Mouse (Mus musculus): ENCODE measurements around the gene Ehbp1l1. TPM values are rescaled to one million over a fixed set of nuclear protein-coding genes. Genes with fewer than 3 reads are reported as not detected.

The Ehbp1l1 gene
- total RNA-seq (2018; cell fraction: chromatin; rRNA removed), result 100 to 1,000 TPM; 139 to 748 (median 457) TPM
- 100 to 1,000 TPM in 18 of 26 experiments, 10 to 100 TPM in 8; 47.4 to 186 (median 110) TPM for total RNA-seq (2018; cell fraction: cytosol; rRNA removed)
- total RNA-seq (2018; cell fraction: nucleus; rRNA removed), result 100 to 1,000 TPM in 25 of 26 experiments, 10 to 100 TPM in 1; 82.3 to 368 (median 235) TPM
- 80.1 to 102 TPM (median 94.5 TPM) in 3 replicates for polyA plus RNA-seq (2018)

- peaks cover 82% of the 10 kb centered on the region for H3K79me2 ChIP-seq (ENCODE audit: inconsistent target)
- peak within 1 kb of the TSS; percentile 96 for H3K4me3 ChIP-seq (ENCODE audit: inconsistent target)
- WGBS (ENCODE audit: missing documents), result under 1% methylated on average over 49 of the region's 49 CpGs
- H3K27ac ChIP-seq, result peak within 1 kb of the TSS; percentile 100
- H3K36me3 ChIP-seq (ENCODE audit: inconsistent target), result peaks cover 17% of the 10 kb centered on the region
Observed at GRCm38 (mm10) chr19:5725767-5726515, at the start of gene Ehbp1l1. Gene Ehbp1l1 (minus strand): TSS chr19:5726317.

- peaks cover 32% of the 10 kb centered on the region for H3K79me2 ChIP-seq (ENCODE audit: inconsistent target)
- H3K36me3 ChIP-seq (ENCODE audit: inconsistent target), result peaks cover 26% of the 10 kb centered on the region; the same call in 1 of the 2 replicates
- under 1% methylated on average over 51 of the region's 64 CpGs for WGBS (ENCODE audit: missing documents)
- peak within 1 kb of the TSS; percentile 53 for H3K27ac ChIP-seq
- H3K4me3 ChIP-seq (ENCODE audit: inconsistent target), result peak within 1 kb of the TSS; percentile 73
Observed at GRCm38 (mm10) chr19:5770925-5771860, 45.1 kb upstream of the Ehbp1l1 start, which contains the start of gene Scyl1. Gene Scyl1 (minus strand): TSS chr19:5771419.

GRCm38 (mm10) chr19:5770311-5770710, 44.2 kb upstream of the Ehbp1l1 start:
- WGBS (ENCODE audit: missing documents), result 47% methylated on average over 9 of the region's 9 CpGs
- Histone ChIP-seq H3K4me3 (ENCODE audit: inconsistent target) (peak overlapping the region; percentile 73), H3K27ac (peak overlapping the region; percentile 48), H3K36me3 (ENCODE audit: inconsistent target) (peaks cover 35% of the 10 kb centered on the region), H3K79me2 (ENCODE audit: inconsistent target) (peaks cover 32% of the 10 kb centered on the region)

GRCm38 (mm10) chr19:5767271-5767670, 41.2 kb upstream of the Ehbp1l1 start:
- no peak overlapping the region for H3K27ac ChIP-seq
- no peak overlapping the region for H3K4me3 ChIP-seq (ENCODE audit: inconsistent target)
- peaks cover 32% of the 10 kb centered on the region for H3K79me2 ChIP-seq (ENCODE audit: inconsistent target)
- H3K36me3 ChIP-seq (ENCODE audit: inconsistent target), result peaks cover 61% of the 10 kb centered on the region
- 92% methylated on average over 4 of the region's 4 CpGs for WGBS (ENCODE audit: missing documents)

GRCm38 (mm10) chr19:5763163-5763562, 37.0 kb upstream of the Ehbp1l1 start:
- Histone ChIP-seq H3K36me3 (ENCODE audit: inconsistent target) (peaks cover 93% of the 10 kb centered on the region), H3K79me2 (ENCODE audit: inconsistent target) (peaks cover 5% of the 10 kb centered on the region; the same call in 1 of the 2 replicates), H3K4me3 (ENCODE audit: inconsistent target) (no peak overlapping the region), H3K27ac (no peak overlapping the region)
- WGBS (ENCODE audit: missing documents), result 90% methylated on average over 2 of the region's 6 CpGs

DNA sequence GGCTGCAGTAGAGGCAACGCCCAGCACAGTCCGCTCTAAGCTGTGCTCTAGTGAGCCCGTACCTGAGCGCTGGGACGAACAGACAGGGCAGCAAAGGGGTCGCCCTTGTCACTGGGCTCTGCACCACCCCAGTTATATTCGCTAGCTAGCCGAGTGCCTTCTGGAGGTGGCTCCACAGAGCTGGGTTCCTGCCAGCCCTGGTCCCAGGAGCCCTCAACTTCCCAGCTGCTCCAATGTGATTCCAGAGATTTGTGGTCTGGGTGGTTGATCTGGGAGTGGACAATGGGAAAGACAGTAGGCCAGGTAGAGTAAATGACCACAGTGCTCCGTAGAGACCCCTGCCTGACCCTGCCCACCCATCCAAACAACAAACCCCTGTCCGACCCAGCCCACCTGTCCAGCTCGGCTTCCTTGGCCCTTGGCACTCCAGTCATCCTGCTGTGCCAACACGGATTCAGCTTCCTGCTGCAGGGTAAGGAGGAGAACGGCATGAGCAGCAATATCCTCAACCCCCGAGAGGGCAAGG, 32.8 kb upstream of the Ehbp1l1 start:
- Histone ChIP-seq H3K27ac (no peak overlapping the region), H3K79me2 (ENCODE audit: inconsistent target) (no peaks in the 10 kb centered on the region), H3K4me3 (ENCODE audit: inconsistent target) (no peak overlapping the region), H3K36me3 (ENCODE audit: inconsistent target) (peaks cover 56% of the 10 kb centered on the region)
- WGBS (ENCODE audit: missing documents), result 96% methylated on average over 13 of the region's 14 CpGs

DNA sequence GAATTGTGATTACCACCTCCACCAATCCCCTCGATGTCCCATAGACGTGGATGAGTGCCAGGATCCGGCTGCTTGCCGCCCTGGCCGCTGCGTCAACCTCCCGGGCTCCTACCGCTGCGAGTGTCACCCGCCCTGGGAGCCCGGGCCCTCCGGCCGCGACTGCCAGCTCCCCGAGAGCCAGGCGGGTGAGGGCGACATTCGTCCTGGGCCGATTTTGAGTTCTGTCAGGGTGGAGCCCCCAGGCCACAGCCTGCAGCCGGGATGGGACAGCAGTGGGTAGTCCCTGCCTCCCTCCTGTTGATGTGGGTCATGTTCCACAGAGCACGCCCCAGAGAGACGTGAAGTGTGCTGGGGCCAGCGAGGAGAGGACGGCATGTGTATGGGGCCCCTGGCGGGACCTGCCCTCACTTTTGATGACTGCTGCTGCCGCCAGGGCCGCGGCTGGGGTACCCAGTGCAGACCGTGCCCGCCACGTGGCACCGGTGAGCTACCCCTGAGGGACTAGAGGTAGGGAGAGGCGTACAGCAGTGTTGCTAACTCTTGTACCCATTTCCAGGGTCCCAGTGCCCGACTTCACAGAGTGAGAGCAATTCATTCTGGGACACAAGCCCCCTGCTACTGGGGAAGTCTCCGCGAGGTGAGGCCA, 31.0 kb upstream of the Ehbp1l1 start:
- H3K36me3 ChIP-seq (ENCODE audit: inconsistent target), result peaks cover 42% of the 10 kb centered on the region

GRCm38 (mm10) chr19:5756321-5756985, 30.3 kb upstream of the Ehbp1l1 start:
- H3K79me2 ChIP-seq (ENCODE audit: inconsistent target), result no peaks in the 10 kb centered on the region
- WGBS (ENCODE audit: missing documents), result 62% methylated on average over 29 of the region's 29 CpGs
- H3K27ac ChIP-seq, result no peak overlapping the region
- no peak overlapping the region for H3K4me3 ChIP-seq (ENCODE audit: inconsistent target)
- peaks cover 35% of the 10 kb centered on the region for H3K36me3 ChIP-seq (ENCODE audit: inconsistent target)

More for the DNA sequence above, 31.0 kb upstream of the Ehbp1l1 start:
- WGBS (ENCODE audit: missing documents), result 68% methylated on average over 36 of the region's 36 CpGs
- Histone ChIP-seq H3K4me3 (ENCODE audit: inconsistent target) (no peak overlapping the region), H3K79me2 (ENCODE audit: inconsistent target) (no peaks in the 10 kb centered on the region), H3K27ac (no peak overlapping the region)

- no peaks in the 10 kb centered on the region for H3K79me2 ChIP-seq (ENCODE audit: inconsistent target)
- H3K4me3 ChIP-seq (ENCODE audit: inconsistent target), result no peak overlapping the region
- WGBS (ENCODE audit: missing documents), result 89% methylated on average over 13 of the region's 20 CpGs
- no peaks in the 10 kb centered on the region for H3K36me3 ChIP-seq (ENCODE audit: inconsistent target)
- H3K27ac ChIP-seq, result no peak overlapping the region
Observed at GRCm38 (mm10) chr19:5751742-5752141, 25.6 kb upstream of the Ehbp1l1 start.

DNA sequence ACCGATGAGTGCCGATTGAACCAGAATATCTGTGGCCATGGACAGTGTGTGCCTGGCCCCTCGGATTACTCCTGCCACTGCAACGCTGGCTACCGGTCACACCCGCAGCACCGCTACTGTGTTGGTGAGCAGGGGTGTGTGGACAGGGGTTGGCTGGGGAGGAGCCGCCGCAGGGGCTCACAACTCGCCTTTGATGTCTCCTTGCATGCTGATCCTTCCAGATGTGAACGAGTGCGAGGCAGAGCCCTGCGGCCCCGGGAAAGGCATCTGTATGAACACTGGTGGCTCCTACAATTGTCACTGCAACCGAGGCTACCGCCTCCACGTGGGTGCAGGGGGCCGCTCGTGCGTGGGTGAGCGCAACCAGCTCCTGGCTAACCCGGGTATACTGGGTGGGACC, 24.8 kb upstream of the Ehbp1l1 start:
- 89% methylated on average over 22 of the region's 22 CpGs for WGBS (ENCODE audit: missing documents)
- no peak overlapping the region for H3K4me3 ChIP-seq (ENCODE audit: inconsistent target)
- H3K79me2 ChIP-seq (ENCODE audit: inconsistent target), result no peaks in the 10 kb centered on the region
- H3K36me3 ChIP-seq (ENCODE audit: inconsistent target), result no peaks in the 10 kb centered on the region
- no peak overlapping the region for H3K27ac ChIP-seq

DNA sequence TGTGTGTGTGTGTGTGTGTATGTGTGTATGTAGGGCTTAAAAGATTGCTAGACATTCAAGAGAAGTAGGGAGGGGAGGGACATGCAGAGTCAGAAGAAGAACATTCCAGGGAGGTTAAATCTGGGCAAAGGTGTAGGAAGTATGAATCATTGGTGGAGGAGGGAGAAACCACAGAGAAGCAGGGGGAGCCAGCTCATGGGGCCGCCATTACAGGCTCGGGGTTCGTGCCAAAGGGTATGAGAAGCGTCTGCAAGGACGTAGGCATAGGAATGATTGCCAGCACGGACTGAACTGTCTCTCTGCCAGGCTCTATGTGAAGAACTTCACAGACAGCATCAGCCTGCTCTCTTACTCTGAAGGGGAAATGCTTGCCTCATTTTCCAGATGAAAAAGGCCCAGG, 23.4 kb upstream of the Ehbp1l1 start:
- H3K27ac ChIP-seq, result no peak overlapping the region
- no peak overlapping the region for H3K4me3 ChIP-seq (ENCODE audit: inconsistent target)
- no peaks in the 10 kb centered on the region for H3K36me3 ChIP-seq (ENCODE audit: inconsistent target)
- 81% methylated on average over 2 of the region's 6 CpGs for WGBS (ENCODE audit: missing documents)
- H3K79me2 ChIP-seq (ENCODE audit: inconsistent target), result no peaks in the 10 kb centered on the region

GRCm38 (mm10) chr19:5746907-5747363, 20.8 kb upstream of the Ehbp1l1 start:
- H3K79me2 ChIP-seq (ENCODE audit: inconsistent target), result no peaks in the 10 kb centered on the region
- WGBS (ENCODE audit: missing documents), result 87% methylated on average over 12 of the region's 12 CpGs
- no peaks in the 10 kb centered on the region for H3K36me3 ChIP-seq (ENCODE audit: inconsistent target)
- no peak overlapping the region for H3K4me3 ChIP-seq (ENCODE audit: inconsistent target)
- H3K27ac ChIP-seq, result no peak overlapping the region
